Mouse (Mus musculus) splenic B cell, adult 2 months (primary cell): ENCODE data around the gene Clcn6.

Source experiments
- DNase-seq: peaks from one replicate; pipeline ENCODE4 v3.0.0-alpha.2; 2011; ENCODE audit warnings: low read depth, low spot score
- H3K27me3 ChIP-seq: 2 replicates; pipeline ENCODE4 v1.6.1; 2012; ENCODE audit warnings: mild to moderate bottlenecking, low read length, moderate library complexity, mixed read lengths; ENCODE audit not compliant: control insufficient read depth, poor library complexity, insufficient read depth, severe bottlenecking
- H3K36me3 ChIP-seq: 2 replicates; pipeline ENCODE4 v1.6.1; 2012; ENCODE audit warnings: mild to moderate bottlenecking, low read length, moderate library complexity, mixed read lengths; ENCODE audit not compliant: control insufficient read depth, poor library complexity, insufficient read depth, severe bottlenecking

Clcn6 gene

GRCm38 (mm10) chr4:148038600-148039253, at the start of gene Clcn6, which contains the start of gene Mthfr:
Gene Clcn6, minus strand, starts transcription at chr4:148038821.
Gene Mthfr, plus strand, starts transcription at chr4:148039077.
- H3K36me3 ChIP-seq = no peaks in the 10 kb centered on the region
- peak; percentile 99 for DNase-seq
- no peaks in the 10 kb centered on the region for H3K27me3 ChIP-seq

GRCm38 (mm10) chr4:148087907-148088527, 49.4 kb upstream of the Clcn6 start, which contains the start of gene Agtrap:
Gene Agtrap, minus strand, starts transcription at chr4:148088031.
- peak; percentile 88 for DNase-seq
- Histone ChIP-seq H3K36me3 (no peaks in the 10 kb centered on the region), H3K27me3 (no peaks in the 10 kb centered on the region)

- no peak for DNase-seq
- H3K27me3 ChIP-seq = no peaks in the 10 kb centered on the region
- no peaks in the 10 kb centered on the region for H3K36me3 ChIP-seq
Observed at GRCm38 (mm10) chr4:148087091-148087906, 48.7 kb upstream of the Clcn6 start.

GRCm38 (mm10) chr4:148085907-148086305, 47.3 kb upstream of the Clcn6 start:
- H3K36me3 ChIP-seq = no peaks in the 10 kb centered on the region
- no peak for DNase-seq
- H3K27me3 ChIP-seq = no peaks in the 10 kb centered on the region

- no peak for DNase-seq
- Histone ChIP-seq H3K27me3 (no peaks in the 10 kb centered on the region), H3K36me3 (no peaks in the 10 kb centered on the region)
Observed at GRCm38 (mm10) chr4:148085131-148085906, 46.7 kb upstream of the Clcn6 start.

GRCm38 (mm10) chr4:148084261-148084714, 45.7 kb upstream of the Clcn6 start:
- H3K36me3 ChIP-seq = peaks cover 2% of the 10 kb centered on the region
- DNase-seq = no peak
- no peaks in the 10 kb centered on the region for H3K27me3 ChIP-seq

- Histone ChIP-seq H3K27me3 (no peaks in the 10 kb centered on the region), H3K36me3 (peaks cover 2% of the 10 kb centered on the region)
- DNase-seq = no peak
Observed at GRCm38 (mm10) chr4:148083176-148083899, 44.7 kb upstream of the Clcn6 start.

GRCm38 (mm10) chr4:148082257-148083044, 43.8 kb upstream of the Clcn6 start:
- peaks cover 2% of the 10 kb centered on the region for H3K36me3 ChIP-seq
- no peaks in the 10 kb centered on the region for H3K27me3 ChIP-seq
- DNase-seq = peak; percentile 73

GRCm38 (mm10) chr4:148081201-148081600, 42.6 kb upstream of the Clcn6 start:
- H3K27me3 ChIP-seq = no peaks in the 10 kb centered on the region
- no peak for DNase-seq
- peaks cover 2% of the 10 kb centered on the region for H3K36me3 ChIP-seq

GRCm38 (mm10) chr4:148080597-148080973, 42.0 kb upstream of the Clcn6 start:
- Histone ChIP-seq H3K27me3 (no peaks in the 10 kb centered on the region), H3K36me3 (peaks cover 2% of the 10 kb centered on the region)

GRCm38 (mm10) chr4:148079944-148080596, 41.4 kb upstream of the Clcn6 start:
- Histone ChIP-seq H3K36me3 (peaks cover 2% of the 10 kb centered on the region), H3K27me3 (no peaks in the 10 kb centered on the region)
- no peak for DNase-seq

More at GRCm38 (mm10) chr4:148080597-148080973, 42.0 kb upstream of the Clcn6 start:
- DNase-seq = no peak

GRCm38 (mm10) chr4:148079212-148079611, 40.6 kb upstream of the Clcn6 start:
- no peaks in the 10 kb centered on the region for H3K27me3 ChIP-seq
- peaks cover 2% of the 10 kb centered on the region for H3K36me3 ChIP-seq
- no peak for DNase-seq

GRCm38 (mm10) chr4:148075881-148076280, 37.3 kb upstream of the Clcn6 start:
- H3K27me3 ChIP-seq = no peaks in the 10 kb centered on the region

More at GRCm38 (mm10) chr4:148075881-148076280, 37.3 kb upstream of the Clcn6 start:
- peaks cover 2% of the 10 kb centered on the region for H3K36me3 ChIP-seq
- DNase-seq = no peak
